Mouse (Mus musculus): Measurements from ENCODE around the gene 1700080O16Rik.
A peak's percentile ranks its signal among the peaks of the same experiment; 100 is the strongest.

1700080O16Rik gene

DNA sequence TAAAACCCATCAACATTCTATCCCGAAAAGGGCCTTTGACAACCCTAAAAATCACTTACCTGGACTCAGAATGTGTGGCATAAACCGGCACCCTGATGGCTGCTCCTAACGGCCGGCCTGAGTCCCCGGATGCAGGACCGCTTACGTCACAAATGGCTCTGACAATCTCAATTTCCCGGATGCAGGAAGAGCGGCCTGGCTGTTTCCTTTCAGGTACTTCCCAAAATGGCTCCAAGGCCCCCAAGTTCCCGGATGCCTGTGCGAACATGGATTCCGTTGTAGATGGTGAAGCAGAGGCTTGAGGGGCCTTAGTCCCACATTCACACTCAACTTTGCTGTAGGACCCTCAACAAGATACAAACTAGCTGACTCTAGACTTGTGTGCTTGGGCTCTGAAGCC lies at the start of gene 1700080O16Rik:
1700080O16Rik (minus strand) TSS at position 101 of the 400 bp plus-strand sequence.
- no peak for DNase-seq (ENCODE audit: low read depth, low spot score)

- DNase-seq (ENCODE audit: low read depth, low spot score), result peak; percentile 2
These were observed 45.1 kb upstream of the 1700080O16Rik start for GRCm38 (mm10) chrX:52017660-52018059.

- DNase-seq (ENCODE audit: low read depth, low spot score), result no peak
These were observed 27.5 kb upstream of the 1700080O16Rik start for GRCm38 (mm10) chrX:52000072-52000471.

- DNase-seq (ENCODE audit: low read depth, low spot score), result no peak
These were observed 26.9 kb upstream of the 1700080O16Rik start for GRCm38 (mm10) chrX:51999426-51999825.

GRCm38 (mm10) chrX:51976361-51976760 lies 3.8 kb upstream of the 1700080O16Rik start:
- no peak for DNase-seq (ENCODE audit: low read depth, low spot score)

GRCm38 (mm10) chrX:51974618-51975017 lies 2.0 kb upstream of the 1700080O16Rik start:
- DNase-seq (ENCODE audit: low read depth, low spot score), result no peak

DNA sequence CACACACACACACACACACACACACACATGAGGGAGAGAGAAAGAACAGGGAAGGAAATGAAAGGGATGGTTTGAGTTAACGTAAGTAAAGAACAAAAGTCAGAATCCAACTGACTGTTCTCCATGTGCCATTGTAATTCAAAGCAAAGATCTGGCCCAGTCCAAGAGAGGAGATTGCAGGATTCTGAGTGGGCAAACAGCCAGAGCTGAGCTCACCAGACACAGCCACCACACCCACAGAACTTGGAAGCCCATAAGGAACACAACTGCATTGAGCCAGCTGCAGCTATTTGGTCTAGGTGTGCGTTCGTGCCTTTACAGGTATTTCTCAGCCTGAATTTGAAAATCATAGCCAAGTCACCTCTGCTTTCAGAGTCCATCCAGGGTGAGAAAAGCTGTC lies 24.5 kb downstream of the 1700080O16Rik start:
- peak; percentile 21 for DNase-seq (ENCODE audit: low read depth, low spot score)

DNA sequence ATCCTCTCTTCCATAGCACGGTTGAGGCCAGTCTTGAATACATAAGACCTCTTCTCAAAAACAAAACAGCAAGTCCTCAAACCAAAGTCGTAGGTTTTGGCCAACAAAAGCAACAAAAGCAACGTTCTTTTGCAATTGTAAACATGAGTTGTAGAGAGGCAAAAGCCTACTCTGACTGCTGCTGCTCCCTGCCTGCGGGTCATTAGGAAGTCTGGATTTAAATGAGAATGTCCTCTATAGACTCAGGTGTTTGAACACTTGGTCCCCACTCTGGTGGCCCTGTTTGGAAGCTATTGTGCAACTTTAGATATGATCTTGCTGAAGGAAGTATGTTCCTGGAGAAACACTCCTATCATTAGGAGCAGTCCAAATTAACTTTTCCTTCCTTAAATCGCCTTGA lies 34.5 kb downstream of the 1700080O16Rik start:
- DNase-seq (ENCODE audit: low read depth, low spot score), result peak; percentile 56

GRCm38 (mm10) chrX:51919091-51919490 lies 53.5 kb downstream of the 1700080O16Rik start:
- no peak for DNase-seq (ENCODE audit: low read depth, low spot score)
